Mouse (Mus musculus) G1E (cell line): Measurements from ENCODE around the gene Snapc4.

Experiments used
- CTCF ChIP-seq: IDR thresholded peaks from 2 replicates; pipeline ENCODE4 v1.5.1; 2012; ENCODE audit warnings: low read depth, low read length, inconsistent platforms, mixed read lengths
- GATA1 ChIP-seq: IDR thresholded peaks from 2 replicates; pipeline ENCODE4 v1.6.1; 2012; ENCODE audit warnings: borderline replicate concordance, low read length, inconsistent platforms, mixed read lengths
- POLR2AphosphoS5 ChIP-seq: IDR thresholded peaks from 2 replicates; pipeline ENCODE4 v1.6.1; 2012; ENCODE audit warnings: low read depth, low read length, inconsistent platforms; ENCODE audit not compliant: insufficient replicate concordance
- TAL1 ChIP-seq: conservative IDR thresholded peaks from 2 replicates; pipeline ENCODE4 v1.6.1; 2012; ENCODE audit warnings: low read depth, low read length, inconsistent platforms, mixed read lengths

DNA sequence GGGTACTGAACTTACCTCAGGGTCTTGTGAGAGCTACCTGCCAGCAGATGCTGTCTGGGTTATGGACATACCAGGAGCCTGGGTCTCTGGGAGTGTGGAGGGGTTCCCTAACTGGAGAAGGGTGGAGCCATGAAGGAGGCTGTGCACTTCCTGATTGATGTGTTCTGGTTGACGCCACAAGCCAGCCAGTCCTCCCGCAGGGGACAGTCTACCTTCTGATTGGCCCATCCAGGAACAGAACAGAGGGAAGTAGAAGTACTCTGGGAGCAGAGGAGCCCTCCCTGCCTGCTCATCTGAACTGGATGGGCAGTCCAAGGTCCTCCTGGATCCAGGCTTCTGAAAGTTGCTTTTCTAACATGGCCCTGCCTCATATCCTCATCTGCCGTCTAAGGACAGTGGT is 19.7 kb downstream of the Snapc4 start, which contains the start of gene Card9:
- no peak for TF ChIP-seq CTCF
- TF ChIP-seq GATA1, result no peak
- no peak for TF ChIP-seq TAL1
- no peak for TF ChIP-seq POLR2AphosphoS5
